ENCODE assay signal across 8 mouse cellular contexts in genomic region chr15:85598984-85599886, GRCm38 (mm10). TPM values are rescaled to one million over a fixed set of nuclear protein-coding genes. Genes with fewer than 3 reads are reported as not detected.
DNase-seq lines count a peak whose midpoint lies in the region; TF ChIP-seq lines count a peak whose summit lies in the region.

No protein-coding gene starts in this region.

- H3K9ac ChIP-seq in heart, adult 2 months (ENCODE audit: low read depth, low read length), result peak overlapping the region; percentile 14

- H3K4me1 ChIP-seq in heart, adult 2 months (ENCODE audit: control insufficient read depth, insufficient read depth, low read length), result peaks cover 19% of the 10 kb centered on the region

- TF ChIP-seq POLR2A in heart, adult 2 months (IDR thresholded peaks at IDR 0.05; ENCODE audit: insufficient read depth, low read depth, low read length), result no peak

- peak; percentile 86; the same call in 1 of the 2 replicates for TF ChIP-seq EP300 in heart, adult 2 months (IDR thresholded peaks at IDR 0.05; ENCODE audit: insufficient read depth, low read depth, low read length)

- no peaks in the 10 kb centered on the region for H3K79me2 ChIP-seq in heart, adult 2 months (replicated peaks; ENCODE audit: control insufficient read depth, insufficient read depth, low read length)

- intact Hi-C loops in heart, adult 2 months (cut with DNase I), result loop anchor here (1.0 to 5.0 kb wide), 2 partner anchors 111 to 268 kb away; no protein-coding TSS in a partner anchor

- WGBS in heart, adult 2 months, result 25% methylated on average over 17 of the region's 17 CpGs

- H3K36me3 ChIP-seq in heart, adult 2 months (ENCODE audit: control insufficient read depth, insufficient read depth, low read length), result no peaks in the 10 kb centered on the region

- TF ChIP-seq CTCF in heart, adult 2 months (IDR thresholded peaks at IDR 0.05), result no peak; the same call in 1 of the 2 replicates

- H3K27ac ChIP-seq in heart, adult 2 months, result peak overlapping the region; percentile 89

- DNase-seq in CD4-positive, CD25-positive, alpha-beta regulatory T cell, adult 2 months (ENCODE audit: low read depth, low spot score), result peak; percentile 69
- DNase-seq in adrenal gland, adult 8-10 months, result peak; percentile 80
- peak; percentile 70 for DNase-seq in embryo, embryonic 11 days
- peak; percentile 79 to 87 for DNase-seq in heart, adult 2 months
- DNase-seq in kidney, adult 8-10 months, result peak; percentile 64 to 81
- peak; percentile 91 for DNase-seq in lung, postnatal 10 days
- DNase-seq in ovary, postnatal 36 days (ENCODE audit: low spot score), result peak; percentile 71
- DNase-seq in urinary bladder, adult 2 months (ENCODE audit: low spot score), result peak; percentile 67

- no peaks in the 10 kb centered on the region for H3K27me3 ChIP-seq in heart, adult 2 months (ENCODE audit: control insufficient read depth, insufficient read depth, low read length)

- no peak overlapping the region for H3K4me3 ChIP-seq in heart, adult 2 months

RNA-seq across cellular contexts. Expression of gene Wnt7b, which starts 17.0 kb away (rescaled TPM):
- total RNA-seq in adrenal gland, adult 8-10 months (2022), result 1 to 10 TPM in 2 of 4 experiments, under 1 TPM in 2; 0.65 to 1.1 (median 0.85) TPM
- under 1 TPM; 0.14 to 0.18 TPM for total RNA-seq in heart, adult 2 months (2021)
- 0.12 and 0.41 TPM in 2 replicates for polyA plus RNA-seq in heart, adult 2 months (2012; rRNA removed)
- polyA plus RNA-seq in urinary bladder, adult 2 months (2012; rRNA removed), result 15.3 and 15.9 TPM in 2 replicates
